Mouse (Mus musculus): ENCODE data around the gene Vmn2r104.

DNA sequence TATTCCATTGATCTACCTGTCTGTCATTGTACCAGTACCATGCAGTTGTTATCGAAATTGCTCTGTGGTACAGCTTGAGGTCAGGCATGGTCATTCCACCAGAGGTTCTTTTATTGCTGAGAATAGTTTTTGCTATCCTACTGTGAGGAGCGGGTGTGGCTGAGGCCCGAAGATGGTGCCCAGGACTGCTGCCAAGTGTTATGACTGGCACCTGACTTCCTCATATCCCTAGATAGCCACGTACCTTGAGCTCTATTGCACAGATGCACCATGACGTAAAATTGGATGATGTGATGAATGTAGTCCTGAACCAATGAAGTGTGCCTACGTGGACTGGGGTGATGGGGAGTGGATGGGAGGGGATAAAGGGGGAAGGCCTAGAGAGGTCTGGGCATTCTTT, 26.0 kb upstream of the Vmn2r104 start:
- TF ChIP-seq GATA1 (IDR thresholded peaks at IDR 0.05; ENCODE audit: borderline replicate concordance, low read length) (no peak), FLI1 (IDR thresholded peaks at IDR 0.05; ENCODE audit: low read length) (no peak)
